Mouse (Mus musculus) neural tube, embryonic 14.5 days (tissue): ENCODE data around the gene Vwa3a. TPM values are rescaled to one million over a fixed set of nuclear protein-coding genes. Genes with fewer than 3 reads are reported as not detected.

ENCODE experiments used
- ATAC-seq: fragments of 200-750 bp; cut with Nextera tagmentation; 2 replicates; pipeline ENCODE4 v1.8.0; 2017; ENCODE audit warnings: low read depth, mild to moderate bottlenecking, moderate TSS enrichment, moderate library complexity
- H3K27ac ChIP-seq: fragments of 300-500 bp; sonication (generic); 2 replicates; pipeline ENCODE4 v1.5.1; 2014; ENCODE audit warnings: low read depth, mild to moderate bottlenecking, control low read depth, low read length, moderate library complexity, mixed read lengths
- H3K27me3 ChIP-seq: fragments of 300-500 bp; sonication (generic); 2 replicates; pipeline ENCODE4 v1.6.1; 2014; ENCODE audit warnings: low read length; ENCODE audit not compliant: control insufficient read depth, insufficient read depth
- H3K36me3 ChIP-seq: fragments of 300-500 bp; sonication (generic); 2 replicates; pipeline ENCODE4 v1.6.1; 2014; ENCODE audit warnings: low read length, mixed read lengths; ENCODE audit not compliant: control insufficient read depth, insufficient read depth
- H3K4me1 ChIP-seq: fragments of 300-500 bp; sonication (generic); 2 replicates; pipeline ENCODE4 v1.6.1; 2014; ENCODE audit warnings: low read length; ENCODE audit not compliant: control insufficient read depth, insufficient read depth
- H3K4me2 ChIP-seq: fragments of 300-500 bp; sonication (generic); 2 replicates; pipeline ENCODE4 v1.6.1; 2014; ENCODE audit warnings: mild to moderate bottlenecking, low read depth, low read length, control low read depth
- H3K4me3 ChIP-seq: fragments of 300-500 bp; sonication (generic); 2 replicates; pipeline ENCODE4 v1.5.1; 2014; ENCODE audit warnings: low read depth, low read length, control low read depth, mixed read lengths
- H3K9ac ChIP-seq: fragments of 300-500 bp; sonication (generic); replicated peaks from 2 replicates; pipeline ENCODE4 v1.6.1; 2014; ENCODE audit warnings: low read depth, mild to moderate bottlenecking, control low read depth, low read length, mixed read lengths
- H3K9me3 ChIP-seq: fragments of 300-500 bp; sonication (generic); 2 replicates; pipeline ENCODE4 v1.6.1; 2016; ENCODE audit warnings: low read length; ENCODE audit not compliant: control insufficient read depth
- WGBS: fragments of 180-500 bp; shearing (Covaris S2); extraction: QIAGEN DNeasy Blood & Tissue Kit; methylation state at CpG from one replicate; pipeline ENCODE4 v1.1.7; 2014; 5-methylcytosine and 5-hydroxymethylcytosine counted together
- polyA plus RNA-seq: library from polyadenylated mRNA; unstranded; fragments of >200 nt; fragmentation: Nextera tagmentation; extraction: Ambion mirVana; gene quantifications from 2 replicates; pipeline ENCODE4 v1.2.1, GENCODE M21; 2014

The Vwa3a gene
- polyA plus RNA-seq, result 0.86 and 1.1 TPM in 2 replicates

DNA sequence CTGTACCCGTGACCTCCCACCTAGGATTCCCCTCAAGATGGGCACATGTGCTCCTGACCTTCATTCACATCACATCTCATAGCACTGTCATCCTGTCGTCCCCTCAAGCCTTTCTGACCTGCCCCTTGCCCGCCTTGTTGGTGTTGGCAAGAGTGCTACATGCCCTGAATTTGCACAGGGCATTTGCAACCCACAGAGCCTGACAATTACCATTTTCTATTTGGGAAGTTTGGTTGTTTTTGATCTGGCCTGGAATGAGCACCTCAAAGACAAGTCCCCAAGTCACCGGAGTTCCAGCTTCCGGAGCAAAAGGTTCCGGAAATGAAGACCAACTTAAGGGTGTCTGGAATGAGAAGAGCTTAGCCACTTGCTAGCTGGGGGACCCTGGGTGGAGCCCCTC, at the start of gene Vwa3a:
Vwa3a (plus strand) TSS at position 301 of the 400 bp plus-strand sequence.
- Histone ChIP-seq H3K9ac (no peak within 1 kb of the TSS), H3K36me3 (no peaks in the 10 kb centered on the region), H3K4me3 (no peak within 1 kb of the TSS), H3K27ac (no peak within 1 kb of the TSS), H3K4me1 (no peaks in the 10 kb centered on the region), H3K27me3 (no peaks in the 10 kb centered on the region), H3K9me3 (no peaks in the 10 kb centered on the region), H3K4me2 (no peak within 1 kb of the TSS)
- WGBS, result 70% methylated on average over 6 of the region's 6 CpGs
- no peak for ATAC-seq

DNA sequence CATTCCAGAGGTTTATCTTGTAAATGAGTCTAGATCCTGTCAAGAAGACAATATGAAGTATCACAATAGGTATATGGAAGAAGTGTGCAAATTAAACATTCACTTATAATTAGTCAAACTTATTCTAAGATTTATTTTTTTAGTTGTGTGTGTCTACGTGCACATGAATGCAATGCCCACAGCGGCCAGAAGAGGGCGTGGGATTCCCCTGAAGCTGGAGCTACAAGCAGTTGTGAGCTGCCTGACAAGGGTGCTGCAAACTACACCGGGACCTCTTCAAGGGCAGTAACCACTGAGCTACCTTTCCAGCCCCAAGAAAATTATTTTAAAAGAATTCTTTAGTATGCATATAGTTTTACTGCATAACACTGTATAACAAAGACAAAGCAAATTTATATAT, 48.5 kb upstream of the Vwa3a start:
- Histone ChIP-seq H3K36me3 (peaks cover 5% of the 10 kb centered on the region; the same call in 1 of the 2 replicates), H3K4me2 (no peak overlapping the region), H3K27ac (no peak overlapping the region), H3K9me3 (no peaks in the 10 kb centered on the region), H3K27me3 (no peaks in the 10 kb centered on the region), H3K9ac (no peak overlapping the region), H3K4me3 (no peak overlapping the region), H3K4me1 (no peaks in the 10 kb centered on the region)
- no peak for ATAC-seq
- WGBS, result 76% methylated on average over 4 of the region's 4 CpGs

- H3K27me3 ChIP-seq, result no peaks in the 10 kb centered on the region
- no peak overlapping the region for H3K9ac ChIP-seq
- no peak overlapping the region for H3K27ac ChIP-seq
- no peaks in the 10 kb centered on the region for H3K9me3 ChIP-seq
- H3K4me3 ChIP-seq, result no peak overlapping the region
- H3K4me2 ChIP-seq, result no peak overlapping the region
- no peak for ATAC-seq
- H3K4me1 ChIP-seq, result no peaks in the 10 kb centered on the region
- 94% methylated on average over 5 of the region's 5 CpGs for WGBS
- peaks cover 5% of the 10 kb centered on the region; the same call in 1 of the 2 replicates for H3K36me3 ChIP-seq
Measured at GRCm38 (mm10) chr7:120693831-120694375, 45.2 kb upstream of the Vwa3a start.

DNA sequence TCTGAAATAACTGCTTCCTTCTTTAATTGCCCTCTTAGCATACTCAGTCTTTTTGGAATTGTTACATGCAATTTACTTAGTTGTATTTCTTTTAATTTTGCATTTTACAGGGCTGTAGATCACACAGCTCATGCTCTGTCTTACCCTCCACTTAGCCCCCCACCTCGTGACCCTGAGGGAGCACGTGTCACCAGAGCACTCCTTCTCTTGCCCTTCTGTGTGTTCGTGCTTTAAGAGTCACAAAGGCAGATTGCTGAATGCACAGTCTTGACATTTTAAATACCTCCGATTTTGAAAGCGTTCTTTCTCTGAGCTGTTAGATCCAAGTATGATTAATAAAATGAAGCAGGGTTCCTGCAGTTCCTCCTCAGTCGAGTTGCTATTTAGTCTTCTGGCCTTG, 43.9 kb upstream of the Vwa3a start:
- Histone ChIP-seq H3K4me1 (no peaks in the 10 kb centered on the region), H3K27ac (no peak overlapping the region), H3K9me3 (no peaks in the 10 kb centered on the region), H3K9ac (no peak overlapping the region), H3K4me2 (no peak overlapping the region), H3K27me3 (no peaks in the 10 kb centered on the region), H3K36me3 (peaks cover 5% of the 10 kb centered on the region; the same call in 1 of the 2 replicates), H3K4me3 (no peak overlapping the region)
- no peak for ATAC-seq
- 17% methylated on average over 6 of the region's 6 CpGs for WGBS

DNA sequence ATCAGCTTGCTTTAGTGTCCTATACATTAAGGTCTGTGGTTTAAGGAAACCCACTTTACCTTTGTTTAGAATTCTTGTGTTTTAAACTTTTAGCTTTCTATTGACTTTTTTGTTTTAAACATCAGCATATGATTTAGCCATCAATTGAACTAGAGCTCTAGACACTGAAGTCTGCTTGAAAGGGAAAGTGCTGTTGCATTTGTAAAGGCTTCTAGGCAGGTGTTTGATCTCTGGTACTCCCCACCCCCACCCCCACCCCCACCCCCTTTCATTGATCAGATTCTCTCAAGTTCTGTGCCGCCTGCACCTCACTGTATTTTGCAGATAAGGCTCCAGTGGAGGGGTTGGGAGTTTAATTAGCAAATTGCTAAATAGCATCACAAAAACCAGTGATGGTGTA, 43.5 kb upstream of the Vwa3a start:
- Histone ChIP-seq H3K36me3 (peaks cover 5% of the 10 kb centered on the region; the same call in 1 of the 2 replicates), H3K4me3 (no peak overlapping the region), H3K27me3 (no peaks in the 10 kb centered on the region), H3K27ac (no peak overlapping the region), H3K4me1 (no peaks in the 10 kb centered on the region), H3K4me2 (no peak overlapping the region), H3K9ac (no peak overlapping the region), H3K9me3 (no peaks in the 10 kb centered on the region)
- 76% methylated on average over 1 of the region's 1 CpGs for WGBS
- no peak for ATAC-seq

DNA sequence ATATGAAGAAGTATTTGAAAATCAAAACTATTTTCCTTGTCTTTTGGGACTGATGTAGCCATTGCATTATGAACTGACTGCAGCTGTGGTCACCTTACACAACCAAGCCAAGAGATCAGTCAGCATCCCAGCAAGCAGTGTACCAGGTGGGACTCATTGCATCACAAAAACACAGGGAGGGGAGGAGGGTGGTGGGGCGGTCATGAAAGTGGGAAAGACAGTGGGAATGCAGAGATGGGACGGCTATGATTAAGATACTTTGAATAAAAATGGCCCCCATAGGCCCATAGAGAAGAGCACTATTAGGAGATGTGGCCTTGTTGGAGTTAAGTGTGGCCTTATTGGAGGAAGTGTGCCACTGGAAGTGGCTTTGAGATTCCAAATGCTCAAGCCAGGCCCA, 42.8 kb upstream of the Vwa3a start:
- H3K4me3 ChIP-seq, result no peak overlapping the region
- no peaks in the 10 kb centered on the region for H3K9me3 ChIP-seq
- no peaks in the 10 kb centered on the region for H3K4me1 ChIP-seq
- H3K27me3 ChIP-seq, result no peaks in the 10 kb centered on the region
- 78% methylated on average over 2 of the region's 2 CpGs for WGBS
- ATAC-seq, result no peak
- no peak overlapping the region for H3K27ac ChIP-seq
- H3K4me2 ChIP-seq, result no peak overlapping the region
- peaks cover 5% of the 10 kb centered on the region; the same call in 1 of the 2 replicates for H3K36me3 ChIP-seq
- no peak overlapping the region for H3K9ac ChIP-seq

- Histone ChIP-seq H3K4me3 (no peak overlapping the region), H3K27ac (no peak overlapping the region), H3K4me1 (no peaks in the 10 kb centered on the region), H3K27me3 (no peaks in the 10 kb centered on the region), H3K9ac (no peak overlapping the region), H3K9me3 (no peaks in the 10 kb centered on the region), H3K4me2 (no peak overlapping the region), H3K36me3 (no peaks in the 10 kb centered on the region)
- ATAC-seq, result no peak
- WGBS, result 92% methylated on average over 6 of the region's 6 CpGs
Measured at GRCm38 (mm10) chr7:120699586-120699985, 39.5 kb upstream of the Vwa3a start.

DNA sequence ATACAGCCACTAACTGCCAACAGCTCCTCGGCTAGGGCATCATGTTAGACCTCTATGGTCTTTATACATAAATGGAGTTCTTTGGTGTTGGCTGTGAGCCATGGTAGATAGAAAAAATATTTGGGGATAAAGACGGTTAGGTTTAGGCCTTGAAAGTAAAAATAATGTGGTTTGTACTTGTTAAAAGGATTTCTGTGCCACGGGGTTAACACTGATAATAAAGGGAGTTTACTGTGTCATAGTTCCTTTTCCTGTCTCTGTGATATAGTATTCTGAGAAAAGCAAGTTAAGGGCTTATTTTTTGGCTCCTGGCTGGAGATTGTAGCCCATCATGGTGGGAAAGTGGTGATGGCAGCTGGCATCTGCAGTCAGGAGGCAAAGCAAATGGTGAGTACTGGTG, 35.2 kb upstream of the Vwa3a start:
- 86% methylated on average over 3 of the region's 3 CpGs for WGBS
- no peaks in the 10 kb centered on the region for H3K9me3 ChIP-seq
- no peak overlapping the region for H3K4me3 ChIP-seq
- no peaks in the 10 kb centered on the region for H3K4me1 ChIP-seq
- H3K27ac ChIP-seq, result no peak overlapping the region
- no peaks in the 10 kb centered on the region for H3K27me3 ChIP-seq
- no peak overlapping the region for H3K4me2 ChIP-seq
- no peaks in the 10 kb centered on the region for H3K36me3 ChIP-seq
- ATAC-seq, result no peak
- no peak overlapping the region for H3K9ac ChIP-seq

DNA sequence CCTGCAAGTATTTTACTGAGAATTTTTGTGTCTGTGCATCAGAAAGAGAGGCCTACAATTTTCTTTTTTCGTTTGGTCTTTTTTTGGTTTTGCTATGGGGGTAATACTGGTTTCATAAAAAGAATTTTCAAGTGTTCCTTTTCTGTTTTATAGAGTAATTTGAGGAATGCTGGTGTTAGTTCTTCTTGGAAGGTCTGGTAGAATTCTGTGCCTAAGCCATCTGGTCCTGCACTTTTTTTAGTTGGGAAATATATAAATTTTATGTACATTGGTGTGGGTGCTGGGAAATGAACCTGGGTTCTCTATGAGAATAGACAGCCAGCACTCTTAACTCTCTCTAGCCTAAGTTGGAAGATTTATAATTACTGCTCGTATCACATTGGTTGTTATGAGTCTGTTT, 27.0 kb upstream of the Vwa3a start:
- Histone ChIP-seq H3K36me3 (no peaks in the 10 kb centered on the region), H3K9ac (no peak overlapping the region), H3K4me3 (no peak overlapping the region), H3K27ac (no peak overlapping the region), H3K4me1 (no peaks in the 10 kb centered on the region), H3K9me3 (no peaks in the 10 kb centered on the region), H3K27me3 (no peaks in the 10 kb centered on the region), H3K4me2 (no peak overlapping the region)
- WGBS, result 99% methylated on average over 2 of the region's 2 CpGs
- ATAC-seq, result no peak
